Mouse (Mus musculus) heart, adult 2 months (tissue): Measurements from ENCODE around the gene Plppr1.

ENCODE experiments used
- CTCF ChIP-seq: fragments of 200-600 bp; IDR thresholded peaks from 2 replicates; pipeline ENCODE4 v1.8.1; 2022; ENCODE audit warnings: antibody characterized with exemption, mild to moderate bottlenecking, moderate library complexity
- EP300 ChIP-seq: fragments of 200-500 bp; IDR thresholded peaks from 2 replicates; pipeline ENCODE4 v1.6.1; 2011; ENCODE audit warnings: low read depth, low read length, control low read depth; ENCODE audit not compliant: insufficient read depth
- POLR2A ChIP-seq: fragments of 200-500 bp; IDR thresholded peaks from 2 replicates; pipeline ENCODE4 v1.6.1; 2011; ENCODE audit warnings: mild to moderate bottlenecking, low read depth, low read length, control low read depth; ENCODE audit not compliant: insufficient read depth

- TF ChIP-seq EP300 (no peak), POLR2A (no peak), CTCF (no peak)
Measured at GRCm38 (mm10) chr4:49348677-49349076, 289.6 kb downstream of the Plppr1 start.
